Mouse (Mus musculus) MEL (cell line): ENCODE measurements around the gene Psen2. TPM values are rescaled to one million over a fixed set of nuclear protein-coding genes. Genes with fewer than 3 reads are reported as not detected.

Source experiments
- DNase-seq: peaks from one replicate; pipeline ENCODE4 v3.0.0; 2011; ENCODE audit warnings: low read depth, low spot score
- H3K27ac ChIP-seq: 2 replicates; pipeline ENCODE4 v1.5.1; 2012; ENCODE audit warnings: low read depth, mild to moderate bottlenecking, control low read depth, low read length, moderate library complexity; ENCODE audit not compliant: control insufficient read depth
- H3K27me3 ChIP-seq, 2 experiments: fragments of 150-350 bp in 1 of 2; sonication (generic) in 1 of 2; 2 replicates each; pipeline ENCODE4 v1.6.1; 2012; ENCODE audit warnings: low read length in 2 of 2, mild to moderate bottlenecking in 2 of 2, improper control_type of control experiment in 1 of 2, moderate library complexity in 1 of 2; ENCODE audit not compliant: insufficient read depth in 2 of 2, control insufficient read depth in 1 of 2
- H3K36me3 ChIP-seq, 2 experiments: 2 replicates each; pipeline ENCODE4 v1.6.1; 2012 to 2014; ENCODE audit warnings: low read length in 2 of 2, improper control_type of control experiment in 1 of 2, inconsistent platforms in 1 of 2, mild to moderate bottlenecking in 1 of 2; ENCODE audit not compliant: insufficient read depth in 2 of 2, control insufficient read depth in 1 of 2
- H3K4me1 ChIP-seq, 2 experiments: fragments of 150-350 bp in 1 of 2; sonication (generic) in 1 of 2; 2 replicates each; pipeline ENCODE4 v1.6.1; 2012; ENCODE audit warnings: low read length in 2 of 2, improper control_type of control experiment in 1 of 2, mild to moderate bottlenecking in 1 of 2; ENCODE audit not compliant: insufficient read depth in 2 of 2, control insufficient read depth in 1 of 2
- H3K4me3 ChIP-seq, 2 experiments: fragments of 150-350 bp in 1 of 2; sonication (generic) in 1 of 2; 2 replicates each; pipeline ENCODE4 v1.5.1; 2012; ENCODE audit warnings: low read depth in 2 of 2, low read length in 2 of 2, mild to moderate bottlenecking in 2 of 2, moderate library complexity in 2 of 2, control low read depth in 1 of 2, improper control_type of control experiment in 1 of 2; ENCODE audit not compliant: control insufficient read depth in 1 of 2, insufficient read depth in 1 of 2
- H3K79me2 ChIP-seq: 2 replicates; pipeline ENCODE4 v1.6.1; 2012; ENCODE audit warnings: mild to moderate bottlenecking, low read length, moderate library complexity; ENCODE audit not compliant: control insufficient read depth, poor library complexity, insufficient read depth
- H3K9ac ChIP-seq: 2 replicates; pipeline ENCODE4 v1.6.1; 2012; ENCODE audit warnings: low read depth, mild to moderate bottlenecking, control low read depth, low read length, moderate library complexity; ENCODE audit not compliant: control insufficient read depth, poor library complexity, severe bottlenecking
- H3K9me3 ChIP-seq: fragments of 150-350 bp; sonication (generic); replicated peaks from 2 replicates; pipeline ENCODE4 v1.6.1; 2012; ENCODE audit warnings: mild to moderate bottlenecking, low read length, improper control_type of control experiment, moderate library complexity; ENCODE audit not compliant: insufficient read depth
- CHD1 ChIP-seq: IDR thresholded peaks from 2 replicates; pipeline ENCODE4 v1.6.1; 2012; ENCODE audit warnings: low read depth, mild to moderate bottlenecking, inconsistent platforms, low read length, improper control_type of control experiment
- CTCF ChIP-seq, 3 experiments: IDR thresholded peaks in 2 of 3; conservative IDR thresholded peaks in 1 of 3; 2 replicates each; pipeline ENCODE4 v1.5.1; 2011 to 2012; ENCODE audit warnings: low read length in 3 of 3, low read depth in 2 of 3, mild to moderate bottlenecking in 2 of 3, improper control_type of control experiment in 1 of 3, inconsistent platforms in 1 of 3, mixed read lengths in 1 of 3, moderate library complexity in 1 of 3; ENCODE audit not compliant: control insufficient read depth in 1 of 3, insufficient read depth in 1 of 3, poor library complexity in 1 of 3, severe bottlenecking in 1 of 3
- ETS1 ChIP-seq: IDR thresholded peaks from 2 replicates; pipeline ENCODE4 v1.6.1; 2012; ENCODE audit warnings: low read depth, mild to moderate bottlenecking, inconsistent platforms, low read length, improper control_type of control experiment, moderate library complexity
- HCFC1 ChIP-seq: IDR thresholded peaks from 2 replicates; pipeline ENCODE4 v1.6.1; 2012; ENCODE audit warnings: low read depth, mild to moderate bottlenecking, inconsistent platforms, low read length, improper control_type of control experiment, moderate library complexity
- JUND ChIP-seq: IDR thresholded peaks from 2 replicates; pipeline ENCODE4 v1.6.1; 2011; ENCODE audit warnings: low read depth, mild to moderate bottlenecking, improper control_type of control experiment, low read length
- KAT2A ChIP-seq: conservative IDR thresholded peaks from 2 replicates; pipeline ENCODE4 v1.6.1; 2012; ENCODE audit warnings: low read depth, low read length, improper control_type of control experiment, inconsistent platforms
- MAFK ChIP-seq: IDR thresholded peaks from 2 replicates; pipeline ENCODE4 v1.6.1; 2011; ENCODE audit warnings: low read depth, mild to moderate bottlenecking, low read length, improper control_type of control experiment, borderline replicate concordance
- MXI1 ChIP-seq: IDR thresholded peaks from 2 replicates; pipeline ENCODE4 v1.6.1; 2011; ENCODE audit warnings: mild to moderate bottlenecking, low read depth, low read length, improper control_type of control experiment
- MYB ChIP-seq: IDR thresholded peaks from 2 replicates; pipeline ENCODE4 v1.6.1; 2011; ENCODE audit warnings: mild to moderate bottlenecking, low read depth, low read length, improper control_type of control experiment
- MYC ChIP-seq: IDR thresholded peaks from 2 replicates; pipeline ENCODE4 v1.6.1; 2011; ENCODE audit warnings: low read depth, mild to moderate bottlenecking, low read length, improper control_type of control experiment, moderate library complexity
- NRF1 ChIP-seq: IDR thresholded peaks from 2 replicates; pipeline ENCODE4 v1.6.1; 2014; ENCODE audit warnings: low read depth, mild to moderate bottlenecking, inconsistent platforms, low read length, improper control_type of control experiment, moderate library complexity; ENCODE audit not compliant: poor library complexity, insufficient read depth, severe bottlenecking
- POLR2A ChIP-seq, 2 experiments: IDR thresholded peaks; 2 replicates each; pipeline ENCODE4 v1.6.1; 2011 to 2012; ENCODE audit warnings: low read length in 2 of 2, mild to moderate bottlenecking in 2 of 2, control low read depth in 1 of 2, improper control_type of control experiment in 1 of 2, low read depth in 1 of 2, moderate library complexity in 1 of 2; ENCODE audit not compliant: control insufficient read depth in 1 of 2, insufficient read depth in 1 of 2, poor library complexity in 1 of 2
- SMC3 ChIP-seq: IDR thresholded peaks from 2 replicates; pipeline ENCODE4 v1.6.1; 2011; ENCODE audit warnings: low read depth, low read length, improper control_type of control experiment
- TBP ChIP-seq: IDR thresholded peaks from 2 replicates; pipeline ENCODE4 v1.8.0; 2011; ENCODE audit warnings: low read depth, low read length, improper control_type of control experiment
- UBTF ChIP-seq: IDR thresholded peaks from 2 replicates; pipeline ENCODE4 v1.6.1; 2012; ENCODE audit warnings: low read depth, mild to moderate bottlenecking, inconsistent platforms, low read length, improper control_type of control experiment, moderate library complexity, borderline replicate concordance; ENCODE audit not compliant: insufficient read depth
- USF1 ChIP-seq: IDR thresholded peaks from 2 replicates; pipeline ENCODE4 v1.6.1; 2014; ENCODE audit warnings: low read depth, mild to moderate bottlenecking, inconsistent platforms, low read length, improper control_type of control experiment, moderate library complexity
- USF2 ChIP-seq, 2 experiments: IDR thresholded peaks; 2 replicates each; pipeline ENCODE4 v1.6.1; 2011 to 2012; ENCODE audit warnings: improper control_type of control experiment in 2 of 2, low read length in 2 of 2, borderline replicate concordance in 1 of 2, inconsistent platforms in 1 of 2, low read depth in 1 of 2, mild to moderate bottlenecking in 1 of 2; ENCODE audit not compliant: insufficient read depth in 1 of 2
- ZKSCAN1 ChIP-seq: IDR thresholded peaks from 2 replicates; pipeline ENCODE4 v1.6.1; 2012; ENCODE audit warnings: low read depth, mild to moderate bottlenecking, inconsistent platforms, low read length, improper control_type of control experiment, moderate library complexity
- polyA plus RNA-seq, 2 experiments: library from polyadenylated mRNA; stranded (reverse) in 1 of 2; unstranded in 1 of 2; fragments of >175 nt in 1 of 2; fragments of >200 nt in 1 of 2; gene quantifications; 2 replicates each; pipeline versions ENCODE4 v1.2.1 to v1.2.4; 2012; ENCODE audit warnings: low replicate concordance in 2 of 2, low read depth in 1 of 2; ENCODE audit not compliant: insufficient read length in 2 of 2, insufficient read depth in 1 of 2, missing spikeins in 1 of 2
- total RNA-seq: library from RNA; depleted of rRNA; stranded (reverse); fragments of 300-350 nt; gene quantifications from 2 replicates; pipeline ENCODE4 v1.2.3, GENCODE M21; 2012

Psen2 gene
- total and polyA plus RNA-seq, 3 experiments, result 35.0 to 39.2 TPM; not detected in 1

- Histone ChIP-seq H3K9ac (no peak overlapping the region), H3K9me3 (no peaks in the 10 kb centered on the region), H3K4me1 (no peaks in the 10 kb centered on the region; a peak in 1 of 4 replicates), H3K79me2 (no peaks in the 10 kb centered on the region), H3K27me3 (no peaks in the 10 kb centered on the region), H3K36me3 (no peaks in the 10 kb centered on the region), H3K27ac (no peak overlapping the region), H3K4me3 (no peak overlapping the region)
- TF ChIP-seq MYC, result no peak
- no peak for TF ChIP-seq JUND
- no peak for TF ChIP-seq USF1
- no peak for TF ChIP-seq POLR2A (IDR thresholded peaks at IDR 0.05; ENCODE audit: control insufficient read depth in 1 of 2, insufficient read depth in 1 of 2, low read depth in 1 of 2, low read length in 2 of 2, poor library complexity in 1 of 2)
- TF ChIP-seq MYB, result no peak
- no peak for DNase-seq
These were observed 83.4 kb downstream of the Psen2 start for GRCm38 (mm10) chr1:180179840-180180239.

DNA sequence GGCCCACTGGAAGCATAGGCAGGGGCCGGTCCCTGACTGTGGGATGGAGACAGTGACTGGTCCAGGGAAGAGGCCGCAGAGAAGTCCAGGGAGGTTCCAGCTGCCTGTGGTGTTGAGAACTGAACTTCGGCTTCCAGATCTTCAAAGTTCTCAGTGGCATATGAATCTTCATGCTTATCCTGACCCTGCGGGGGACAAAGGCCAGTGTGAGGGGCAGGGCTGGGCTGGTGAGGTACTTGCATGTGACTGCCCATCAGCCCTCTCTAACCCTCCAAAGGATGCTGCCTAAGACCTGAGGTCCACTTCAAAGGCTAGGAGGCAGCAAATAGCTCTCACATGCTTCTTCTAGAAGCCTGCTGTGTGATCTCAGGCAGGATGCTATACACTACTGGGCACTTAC is 84.1 kb downstream of the Psen2 start:
- TF ChIP-seq USF2 (IDR thresholded peaks at IDR 0.05; ENCODE audit: borderline replicate concordance in 1 of 2, insufficient read depth in 1 of 2, low read depth in 1 of 2, low read length in 2 of 2), result no peak
- TF ChIP-seq KAT2A, result no peak
- TF ChIP-seq SMC3, result no peak
- no peak for TF ChIP-seq HCFC1
- no peak for TF ChIP-seq TBP
- no peak for TF ChIP-seq CTCF (IDR thresholded peaks at IDR 0.05 in 2 of 3, conservative IDR thresholded peaks at IDR 0.05 in 1 of 3; ENCODE audit: control insufficient read depth in 1 of 3, insufficient read depth in 1 of 3, low read depth in 2 of 3, low read length in 3 of 3, poor library complexity in 1 of 3, severe bottlenecking in 1 of 3)
- no peak for TF ChIP-seq POLR2A (IDR thresholded peaks at IDR 0.05; ENCODE audit: control insufficient read depth in 1 of 2, insufficient read depth in 1 of 2, low read depth in 1 of 2, low read length in 2 of 2, poor library complexity in 1 of 2)
- TF ChIP-seq NRF1, result no peak
- TF ChIP-seq ETS1, result no peak
- no peak for TF ChIP-seq MAFK
- TF ChIP-seq MXI1, result no peak
- no peak for TF ChIP-seq UBTF
- TF ChIP-seq CHD1, result no peak
- no peak for TF ChIP-seq ZKSCAN1
- no peaks in the 10 kb centered on the region for H3K36me3 ChIP-seq
- DNase-seq, result no peak
- H3K27ac ChIP-seq, result no peak overlapping the region
- no peaks in the 10 kb centered on the region for H3K79me2 ChIP-seq
- no peaks in the 10 kb centered on the region for H3K9me3 ChIP-seq
- H3K4me3 ChIP-seq, result no peak overlapping the region
- H3K9ac ChIP-seq, result no peak overlapping the region
- no peaks in the 10 kb centered on the region for H3K27me3 ChIP-seq
- no peaks in the 10 kb centered on the region; a peak in 1 of 4 replicates for H3K4me1 ChIP-seq
